8 mouse cellular contexts compared by ENCODE assay signal in genomic region chr8:122566766-122567165, GRCm38 (mm10). TPM values are rescaled to one million over a fixed set of nuclear protein-coding genes. Genes with fewer than 3 reads are reported as not detected.
DNase-seq lines count a peak whose midpoint lies in the region; ATAC-seq and TF ChIP-seq lines count a peak whose summit lies in the region.

No protein-coding gene starts in this region.

- H3K9me3 ChIP-seq in heart, embryonic 12.5 days (replicated peaks) = no peaks in the 10 kb centered on the region
- no peaks in the 10 kb centered on the region for H3K9me3 ChIP-seq in liver, embryonic 16.5 days (replicated peaks; ENCODE audit: control insufficient read depth, low read length)

- H3K4me1 ChIP-seq in spleen, adult 2 months (ENCODE audit: control insufficient read depth, insufficient read depth, insufficient read length) = peaks cover 15% of the 10 kb centered on the region; the same call in 1 of the 2 replicates
- peaks cover 24% of the 10 kb centered on the region for H3K4me1 ChIP-seq in heart, embryonic 12.5 days (replicated peaks)
- H3K4me1 ChIP-seq in liver, embryonic 16.5 days (ENCODE audit: control insufficient read depth, low read depth, low read length) = peaks cover 31% of the 10 kb centered on the region

- no peak for ATAC-seq in heart, embryonic 12.5 days (ENCODE audit: insufficient number of reproducible peaks, low FRiP score)
- ATAC-seq in liver, embryonic 16.5 days (ENCODE audit: low read depth) = no peak

- no peak for TF ChIP-seq POLR2A in spleen, adult 2 months (IDR thresholded peaks at IDR 0.05; ENCODE audit: low read depth, low read length)

- peak overlapping the region; percentile 86 for H3K27ac ChIP-seq in spleen, adult 2 months (ENCODE audit: insufficient read depth, low read length)
- H3K27ac ChIP-seq in heart, embryonic 12.5 days (ENCODE audit: poor library complexity, severe bottlenecking) = peak overlapping the region; percentile 86
- H3K27ac ChIP-seq in liver, embryonic 16.5 days (ENCODE audit: low read length) = peak overlapping the region; percentile 91

- H3K36me3 ChIP-seq in spleen, adult 2 months (ENCODE audit: control insufficient read depth, insufficient read depth, low read length) = peaks cover 16% of the 10 kb centered on the region
- peaks cover 26% of the 10 kb centered on the region for H3K36me3 ChIP-seq in heart, embryonic 12.5 days
- H3K36me3 ChIP-seq in liver, embryonic 16.5 days (ENCODE audit: control insufficient read depth, insufficient read depth) = peaks cover 24% of the 10 kb centered on the region

- no peak for TF ChIP-seq CTCF in spleen, adult 2 months (IDR thresholded peaks at IDR 0.05; ENCODE audit: extremely low read depth, insufficient read depth, insufficient read length, insufficient replicate concordance)

- H3K27me3 ChIP-seq in spleen, adult 2 months (ENCODE audit: control insufficient read depth, insufficient read depth, low read length) = no peaks in the 10 kb centered on the region
- no peaks in the 10 kb centered on the region for H3K27me3 ChIP-seq in heart, embryonic 12.5 days (replicated peaks)
- H3K27me3 ChIP-seq in liver, embryonic 16.5 days (ENCODE audit: control insufficient read depth, insufficient read depth, low read depth, low read length) = no peaks in the 10 kb centered on the region

- peak overlapping the region; percentile 96 for H3K9ac ChIP-seq in heart, embryonic 12.5 days
- H3K9ac ChIP-seq in liver, embryonic 16.5 days (ENCODE audit: low read depth, low read length) = peak overlapping the region; percentile 84

- peak overlapping the region; percentile 77 for H3K4me2 ChIP-seq in heart, embryonic 12.5 days
- H3K4me2 ChIP-seq in liver, embryonic 16.5 days (ENCODE audit: low read depth, low read length) = peak overlapping the region; percentile 95

- WGBS in spleen, adult 2 months = 41% methylated on average over 6 of the region's 6 CpGs
- WGBS in heart, embryonic 12.5 days = 28% methylated on average over 6 of the region's 6 CpGs
- 19% methylated on average over 6 of the region's 6 CpGs for WGBS in liver, embryonic 16.5 days (ENCODE audit: insufficient replicate concordance)

- H3K4me3 ChIP-seq in spleen, adult 2 months (ENCODE audit: extremely low read depth, insufficient read depth, insufficient read length) = peak overlapping the region; percentile 78
- H3K4me3 ChIP-seq in heart, embryonic 12.5 days = peak overlapping the region; percentile 95
- H3K4me3 ChIP-seq in liver, embryonic 16.5 days (ENCODE audit: low read depth, low read length) = peak overlapping the region; percentile 94

- DNase-seq in adrenal gland, adult (ENCODE audit: inconsistent age in 2 of 2, low spot score in 1 of 2) = peak; percentile 57 to 80
- DNase-seq in adrenal gland, adult 8-10 months = no peak
- no peak for DNase-seq in spleen, adult 2 months (ENCODE audit: low read depth in 1 of 2, low spot score in 2 of 2)
- DNase-seq in spleen, adult 18-20 months = no peak
- DNase-seq in layer of hippocampus, postnatal 25 days (ENCODE audit: extremely low spot score in 1 of 2, low spot score in 1 of 2) = no peak
- no peak for DNase-seq in thymus, adult 18-20 months

RNA-seq across cellular contexts. Expression of gene Cdt1, which starts 1.0 kb away (rescaled TPM):
- total RNA-seq in adrenal gland, adult 8-10 months (2022) = 1 to 10 TPM; 4.8 to 9.9 (median 8.2) TPM
- 50.4 and 118 TPM in 2 replicates for polyA plus RNA-seq in spleen, adult 2 months (2012; rRNA removed)
- polyA plus RNA-seq in heart, embryonic 12.5 days (2016; fragmentation: Nextera tagmentation; extraction: Ambion mirVana) = 36.9 and 38.9 TPM in 2 replicates
- 34.7 and 41.1 TPM in 2 replicates for polyA plus RNA-seq in liver, embryonic 16.5 days (2015; fragmentation: Nextera tagmentation; extraction: Ambion mirVana)
- 1 to 10 TPM; 1.1 to 1.6 TPM for total RNA-seq in layer of hippocampus, postnatal 25 days (2021)

RNA-seq across cellular contexts. Expression of gene Aprt, which starts 9.9 kb away (rescaled TPM):
- total RNA-seq in adrenal gland, adult 8-10 months (2022) = 100 to 1,000 TPM in 3 of 4 experiments, 10 to 100 TPM in 1; 83.4 to 110 (median 106) TPM
- 86.7 and 106 TPM in 2 replicates for polyA plus RNA-seq in spleen, adult 2 months (2012; rRNA removed)
- 209 and 232 TPM in 2 replicates for polyA plus RNA-seq in heart, embryonic 12.5 days (2016; fragmentation: Nextera tagmentation; extraction: Ambion mirVana)
- polyA plus RNA-seq in liver, embryonic 16.5 days (2015; fragmentation: Nextera tagmentation; extraction: Ambion mirVana) = 196 and 204 TPM in 2 replicates
- 10 to 100 TPM; 62.5 to 69.6 TPM for total RNA-seq in layer of hippocampus, postnatal 25 days (2021)

RNA-seq across cellular contexts. Expression of gene Piezo1, which starts 15.6 kb away (rescaled TPM):
- 10 to 100 TPM; 13.8 to 25.2 (median 18.5) TPM for total RNA-seq in adrenal gland, adult 8-10 months (2022)
- polyA plus RNA-seq in spleen, adult 2 months (2012; rRNA removed) = 96.7 and 117 TPM in 2 replicates
- polyA plus RNA-seq in heart, embryonic 12.5 days (2016; fragmentation: Nextera tagmentation; extraction: Ambion mirVana) = 25.5 and 27.8 TPM in 2 replicates
- 11.3 and 15.5 TPM in 2 replicates for polyA plus RNA-seq in liver, embryonic 16.5 days (2015; fragmentation: Nextera tagmentation; extraction: Ambion mirVana)
- total RNA-seq in layer of hippocampus, postnatal 25 days (2021) = 1 to 10 TPM; 3.6 to 5.7 TPM

RNA-seq across cellular contexts. Expression of gene Galns, which starts 44.5 kb away (rescaled TPM):
- 10 to 100 TPM in 2 of 4 experiments, 1 to 10 TPM in 2; 6.4 to 11.6 (median 9.1) TPM for total RNA-seq in adrenal gland, adult 8-10 months (2022)
- polyA plus RNA-seq in spleen, adult 2 months (2012; rRNA removed) = 13.1 and 16.4 TPM in 2 replicates
- 12.7 and 13.5 TPM in 2 replicates for polyA plus RNA-seq in heart, embryonic 12.5 days (2016; fragmentation: Nextera tagmentation; extraction: Ambion mirVana)
- polyA plus RNA-seq in liver, embryonic 16.5 days (2015; fragmentation: Nextera tagmentation; extraction: Ambion mirVana) = 8.1 and 8.6 TPM in 2 replicates
- total RNA-seq in layer of hippocampus, postnatal 25 days (2021) = 10 to 100 TPM; 11.2 TPM

RNA-seq across cellular contexts. Expression of gene Trappc2l, which starts 44.7 kb away (rescaled TPM):
- total RNA-seq in adrenal gland, adult 8-10 months (2022) = 10 to 100 TPM; 61.7 to 64.9 (median 62.9) TPM
- 101 and 133 TPM in 2 replicates for polyA plus RNA-seq in spleen, adult 2 months (2012; rRNA removed)
- 45.1 and 45.8 TPM in 2 replicates for polyA plus RNA-seq in heart, embryonic 12.5 days (2016; fragmentation: Nextera tagmentation; extraction: Ambion mirVana)
- polyA plus RNA-seq in liver, embryonic 16.5 days (2015; fragmentation: Nextera tagmentation; extraction: Ambion mirVana) = 21.5 and 22.8 TPM in 2 replicates
- total RNA-seq in layer of hippocampus, postnatal 25 days (2021) = 10 to 100 TPM; 75.2 to 87.6 TPM

Comparison
In these comparisons a context has a peak if more than half of its experiments do, and no peak if none do; other contexts are left out.
1. DNase-seq: peak in adrenal gland, adult (2 of 2); none in adrenal gland, adult 8-10 months (single experiment), spleen, adult 2 months (0 of 2), spleen, adult 18-20 months (0 of 2), layer of hippocampus, postnatal 25 days (0 of 2) and thymus, adult 18-20 months (0 of 2).
2. Peak in every context shown above with its lines, with median percentiles within 50 percentile points of each other: H3K27ac ChIP-seq and H3K4me3 ChIP-seq.